Mouse (Mus musculus) liver, embryonic 12.5 days (tissue): ENCODE data around the gene Pum2. TPM values are rescaled to one million over a fixed set of nuclear protein-coding genes. Genes with fewer than 3 reads are reported as not detected.

Experiments
- ATAC-seq: fragments of 200-750 bp; cut with Nextera tagmentation; 2 replicates; pipeline ENCODE4 v1.8.0; 2017; ENCODE audit warnings: moderate number of reproducible peaks, mild to moderate bottlenecking, moderate library complexity
- H3K27ac ChIP-seq: fragments of 300-500 bp; sonication (generic); 2 replicates; pipeline ENCODE4 v1.5.1; 2016; ENCODE audit warnings: mild to moderate bottlenecking
- H3K27me3 ChIP-seq: fragments of 300-500 bp; sonication (generic); replicated peaks from 2 replicates; pipeline ENCODE4 v1.6.1; 2016; ENCODE audit warnings: mild to moderate bottlenecking, moderate library complexity
- H3K36me3 ChIP-seq: fragments of 300-500 bp; sonication (generic); 2 replicates; pipeline ENCODE4 v1.6.1; 2016; ENCODE audit warnings: mild to moderate bottlenecking, moderate library complexity
- H3K4me1 ChIP-seq: fragments of 300-500 bp; sonication (generic); 2 replicates; pipeline ENCODE4 v1.6.1; 2016
- H3K4me2 ChIP-seq: fragments of 300-500 bp; sonication (generic); 2 replicates; pipeline ENCODE4 v1.6.1; 2016; ENCODE audit warnings: mild to moderate bottlenecking, moderate library complexity
- H3K4me3 ChIP-seq: fragments of 300-500 bp; sonication (generic); 2 replicates; pipeline ENCODE4 v1.5.1; 2016; ENCODE audit warnings: mild to moderate bottlenecking, moderate library complexity
- H3K9ac ChIP-seq: fragments of 300-500 bp; sonication (generic); 2 replicates; pipeline ENCODE4 v1.6.1; 2016; ENCODE audit warnings: mild to moderate bottlenecking, moderate library complexity
- H3K9me3 ChIP-seq: fragments of 300-500 bp; sonication (generic); replicated peaks from 2 replicates; pipeline ENCODE4 v1.6.1; 2016; ENCODE audit warnings: mild to moderate bottlenecking, moderate library complexity
- WGBS: fragments of 180-500 bp; shearing (Covaris S2); methylation state at CpG from one replicate; pipeline ENCODE4 v1.1.7; 2016; ENCODE audit not compliant: insufficient replicate concordance; 5-methylcytosine and 5-hydroxymethylcytosine counted together
- polyA plus RNA-seq: library from polyadenylated mRNA; unstranded; fragments of >200 nt; fragmentation: Nextera tagmentation; extraction: Ambion mirVana; gene quantifications from 2 replicates; pipeline ENCODE4 v1.2.1, GENCODE M21; 2016

Pum2 gene
- polyA plus RNA-seq, 1 experiment from 2014 or later, result 26.7 TPM

- H3K9me3 ChIP-seq, result no peaks in the 10 kb centered on the region
- peak within 1 kb of the TSS; percentile 73 for H3K27ac ChIP-seq
- WGBS, result under 1% methylated on average over 67 of the region's 67 CpGs
- peak within 1 kb of the TSS; percentile 67 for H3K4me3 ChIP-seq
- peaks cover 38% of the 10 kb centered on the region for H3K27me3 ChIP-seq
- peak within 1 kb of the TSS; percentile 78 for H3K9ac ChIP-seq
- H3K36me3 ChIP-seq, result no peaks in the 10 kb centered on the region
- ATAC-seq, result peak; percentile 80
- H3K4me2 ChIP-seq, result peak within 1 kb of the TSS; percentile 100
- peaks cover 52% of the 10 kb centered on the region for H3K4me1 ChIP-seq
Observed at GRCm38 (mm10) chr12:8770946-8771843, 97.3 kb downstream of the Pum2 start, which contains the start of gene Sdc1. Gene Sdc1, plus strand, starts transcription at chr12:8771323.

- peak overlapping the region; percentile 100 for H3K4me2 ChIP-seq
- no peaks in the 10 kb centered on the region for H3K9me3 ChIP-seq
- peaks cover 38% of the 10 kb centered on the region for H3K27me3 ChIP-seq
- peak; percentile 10; the same call in 1 of the 2 replicates for ATAC-seq
- H3K4me1 ChIP-seq, result peaks cover 59% of the 10 kb centered on the region
- peak overlapping the region; percentile 67 for H3K4me3 ChIP-seq
- H3K9ac ChIP-seq, result peak overlapping the region; percentile 78
- H3K36me3 ChIP-seq, result no peaks in the 10 kb centered on the region
- under 1% methylated on average over 37 of the region's 37 CpGs for WGBS
- peak overlapping the region; percentile 73 for H3K27ac ChIP-seq
Observed at GRCm38 (mm10) chr12:8771844-8772380, 98.0 kb downstream of the Pum2 start.

- peak; percentile 31; the same call in 1 of the 2 replicates for ATAC-seq
- no peaks in the 10 kb centered on the region for H3K36me3 ChIP-seq
- under 1% methylated on average over 55 of the region's 55 CpGs for WGBS
- H3K9ac ChIP-seq, result peak overlapping the region; percentile 78
- peak overlapping the region; percentile 67 for H3K4me3 ChIP-seq
- peak overlapping the region; percentile 73; the same call in 1 of the 2 replicates for H3K27ac ChIP-seq
- peaks cover 38% of the 10 kb centered on the region for H3K27me3 ChIP-seq
- peaks cover 61% of the 10 kb centered on the region for H3K4me1 ChIP-seq
- peak overlapping the region; percentile 100 for H3K4me2 ChIP-seq
- no peaks in the 10 kb centered on the region for H3K9me3 ChIP-seq
Observed at GRCm38 (mm10) chr12:8772451-8773143, 98.7 kb downstream of the Pum2 start.

GRCm38 (mm10) chr12:8773336-8773735 is 99.4 kb downstream of the Pum2 start:
- WGBS, result 53% methylated on average over 6 of the region's 6 CpGs
- Histone ChIP-seq H3K27me3 (peaks cover 38% of the 10 kb centered on the region), H3K4me1 (peaks cover 67% of the 10 kb centered on the region), H3K9me3 (no peaks in the 10 kb centered on the region), H3K36me3 (no peaks in the 10 kb centered on the region), H3K27ac (no peak overlapping the region), H3K9ac (peak overlapping the region; percentile 78; the same call in 1 of the 2 replicates), H3K4me2 (peak overlapping the region; percentile 100), H3K4me3 (peak overlapping the region; percentile 67)
- ATAC-seq, result no peak

GRCm38 (mm10) chr12:8774183-8774582 is 100.2 kb downstream of the Pum2 start:
- Histone ChIP-seq H3K36me3 (no peaks in the 10 kb centered on the region), H3K9ac (no peak overlapping the region), H3K27ac (no peak overlapping the region), H3K4me2 (no peak overlapping the region), H3K4me1 (peaks cover 69% of the 10 kb centered on the region), H3K4me3 (no peak overlapping the region), H3K9me3 (no peaks in the 10 kb centered on the region), H3K27me3 (peaks cover 38% of the 10 kb centered on the region)
- ATAC-seq, result no peak

- H3K27me3 ChIP-seq, result peaks cover 22% of the 10 kb centered on the region
- H3K4me3 ChIP-seq, result no peak overlapping the region
- H3K27ac ChIP-seq, result no peak overlapping the region
- no peak for ATAC-seq
- no peak overlapping the region for H3K4me2 ChIP-seq
- no peak overlapping the region for H3K9ac ChIP-seq
- peaks cover 76% of the 10 kb centered on the region for H3K4me1 ChIP-seq
- WGBS, result 75% methylated on average over 7 of the region's 7 CpGs
- no peaks in the 10 kb centered on the region for H3K36me3 ChIP-seq
- H3K9me3 ChIP-seq, result no peaks in the 10 kb centered on the region
Observed at GRCm38 (mm10) chr12:8776206-8776605, 102.3 kb downstream of the Pum2 start.

- Histone ChIP-seq H3K4me3 (no peak overlapping the region), H3K27me3 (peaks cover 18% of the 10 kb centered on the region), H3K9ac (no peak overlapping the region), H3K36me3 (no peaks in the 10 kb centered on the region), H3K9me3 (no peaks in the 10 kb centered on the region), H3K4me1 (peaks cover 73% of the 10 kb centered on the region), H3K27ac (no peak overlapping the region), H3K4me2 (no peak overlapping the region)
- no peak for ATAC-seq
- 32% methylated on average over 3 of the region's 3 CpGs for WGBS
Observed at GRCm38 (mm10) chr12:8776741-8777140, 102.8 kb downstream of the Pum2 start.

GRCm38 (mm10) chr12:8778106-8778505 is 104.2 kb downstream of the Pum2 start:
- no peak for ATAC-seq
- Histone ChIP-seq H3K36me3 (no peaks in the 10 kb centered on the region), H3K27ac (no peak overlapping the region), H3K9me3 (no peaks in the 10 kb centered on the region), H3K4me3 (no peak overlapping the region), H3K27me3 (peaks cover 5% of the 10 kb centered on the region), H3K4me1 (peaks cover 62% of the 10 kb centered on the region), H3K4me2 (no peak overlapping the region), H3K9ac (no peak overlapping the region)
- 65% methylated on average over 7 of the region's 7 CpGs for WGBS

- no peak overlapping the region for H3K4me2 ChIP-seq
Observed at GRCm38 (mm10) chr12:8779851-8780250, 105.9 kb downstream of the Pum2 start.

GRCm38 (mm10) chr12:8781121-8781520 is 107.2 kb downstream of the Pum2 start:
- Histone ChIP-seq H3K4me3 (no peak overlapping the region), H3K9me3 (no peaks in the 10 kb centered on the region), H3K4me2 (no peak overlapping the region), H3K9ac (no peak overlapping the region), H3K4me1 (peaks cover 50% of the 10 kb centered on the region), H3K27me3 (no peaks in the 10 kb centered on the region; the same call in 1 of the 2 replicates), H3K27ac (no peak overlapping the region), H3K36me3 (no peaks in the 10 kb centered on the region)
- no peak for ATAC-seq
- WGBS, result 73% methylated on average over 7 of the region's 7 CpGs

More at GRCm38 (mm10) chr12:8779851-8780250, 105.9 kb downstream of the Pum2 start:
- no peak for ATAC-seq
- no peak overlapping the region for H3K27ac ChIP-seq
- H3K4me1 ChIP-seq, result peaks cover 57% of the 10 kb centered on the region
- H3K9ac ChIP-seq, result no peak overlapping the region
- WGBS, result 53% methylated on average over 4 of the region's 4 CpGs
- H3K4me3 ChIP-seq, result no peak overlapping the region
- no peaks in the 10 kb centered on the region; the same call in 1 of the 2 replicates for H3K27me3 ChIP-seq
- no peaks in the 10 kb centered on the region for H3K36me3 ChIP-seq
- H3K9me3 ChIP-seq, result no peaks in the 10 kb centered on the region

GRCm38 (mm10) chr12:8781681-8782378 is 107.9 kb downstream of the Pum2 start:
- Histone ChIP-seq H3K9ac (no peak overlapping the region), H3K4me1 (peaks cover 49% of the 10 kb centered on the region), H3K27me3 (no peaks in the 10 kb centered on the region; the same call in 1 of the 2 replicates), H3K9me3 (no peaks in the 10 kb centered on the region), H3K4me3 (no peak overlapping the region), H3K36me3 (no peaks in the 10 kb centered on the region), H3K4me2 (no peak overlapping the region), H3K27ac (no peak overlapping the region)
- no peak for ATAC-seq
- 77% methylated on average over 9 of the region's 9 CpGs for WGBS
